Mouse (Mus musculus) testis, adult 2 months (tissue): ENCODE measurements at regions not wholly inside any gene's neighbourhood (a gene's known extent, or its start where the extent isn't known, plus 50 kb on each side); places are given as distances from the start of the nearest gene placed in this dataset.

Experiments
- CTCF ChIP-seq: fragments of 200-500 bp; IDR thresholded peaks from 2 replicates; pipeline ENCODE4 v1.5.1; 2012; ENCODE audit warnings: low read depth, mild to moderate bottlenecking, inconsistent platforms, low read length, moderate library complexity; ENCODE audit not compliant: control insufficient read depth, insufficient read depth, insufficient replicate concordance
- POLR2A ChIP-seq: fragments of 200-500 bp; IDR thresholded peaks from 2 replicates; pipeline ENCODE4 v1.6.1; 2012; ENCODE audit warnings: low read depth, mild to moderate bottlenecking, inconsistent platforms, low read length, moderate library complexity; ENCODE audit not compliant: control insufficient read depth

DNA sequence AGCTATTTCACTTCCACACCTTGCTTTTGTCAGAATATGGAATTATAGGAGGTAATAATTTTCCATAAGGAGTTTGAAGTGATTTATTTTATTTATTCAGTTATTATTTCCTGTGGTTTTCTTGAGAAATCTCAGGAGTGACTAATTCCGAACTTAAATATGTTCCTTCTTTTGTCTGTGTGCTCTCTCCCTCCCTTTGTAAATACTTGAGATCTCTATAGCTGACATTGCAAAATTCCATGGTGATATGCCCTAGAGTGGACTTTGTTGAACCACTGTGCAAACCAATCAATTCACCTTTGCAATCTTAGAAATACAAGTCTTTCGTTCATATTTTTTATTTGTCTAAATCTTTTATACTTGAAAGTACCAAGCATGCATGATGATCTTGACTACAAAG is 478.8 kb upstream of the Gm9747 start:
- TF ChIP-seq CTCF, result no peak
- no peak for TF ChIP-seq POLR2A
